18 mouse cellular contexts compared by ENCODE assay signal in genomic region chr10:67778341-67778740, GRCm38 (mm10).
DNase-seq lines count a peak whose midpoint lies in the region; ATAC-seq and TF ChIP-seq lines count a peak whose summit lies in the region.
"Had no signal": no experiment of that assay in that cellular context is flagged by ENCODE, and none has a peak within 500 bp of the region (broad histone marks: within the 10 kb centered on the region; RNA-seq: fewer than 3 reads in every experiment).

No protein-coding gene starts in this region.

- H3K4me2 ChIP-seq in heart, embryonic 11.5 days: no peak overlapping the region
- no peak overlapping the region for H3K4me2 ChIP-seq in lung, embryonic 14.5 days
- 0 out of 2 replicates have a peak overlapping the region, but pooled peaks have one; percentile 8 for H3K4me2 ChIP-seq in kidney, embryonic 15.5 days
- H3K4me2 ChIP-seq: forebrain, embryonic 12.5 days; hindbrain, embryonic 13.5 days; limb, embryonic 13.5 days; liver, embryonic 13.5 days; midbrain, embryonic 15.5 days; stomach, embryonic 15.5 days had no signal

- intact Hi-C loops in heart, adult 2 months (cut with DNase I): no loop called here
- intact Hi-C loops in left cerebral cortex, postnatal 36 days (cut with DNase I): no loop called here

- TF ChIP-seq POLR2A in heart, adult 2 months (IDR thresholded peaks at IDR 0.05; ENCODE audit: insufficient read depth, low read depth, low read length): no peak

- no peaks in the 10 kb centered on the region for H3K4me1 ChIP-seq in heart, adult 2 months (ENCODE audit: control insufficient read depth, insufficient read depth, low read length)
- H3K4me1 ChIP-seq in heart, embryonic 11.5 days (ENCODE audit: control insufficient read depth, insufficient read depth, low read length): no peaks in the 10 kb centered on the region
- H3K4me1 ChIP-seq in lung, embryonic 14.5 days (ENCODE audit: insufficient read depth): no peaks in the 10 kb centered on the region
- H3K4me1 ChIP-seq in kidney, embryonic 15.5 days: no peaks in the 10 kb centered on the region
- H3K4me1 ChIP-seq: forebrain, embryonic 12.5 days; hindbrain, embryonic 13.5 days; limb, embryonic 13.5 days; liver, embryonic 13.5 days; midbrain, embryonic 15.5 days; stomach, embryonic 15.5 days had no signal

- no peaks in the 10 kb centered on the region for H3K9me3 ChIP-seq in heart, embryonic 11.5 days (replicated peaks; ENCODE audit: control insufficient read depth, low read length)
- no peaks in the 10 kb centered on the region for H3K9me3 ChIP-seq in lung, embryonic 14.5 days (ENCODE audit: low read depth, low read length)
- no peaks in the 10 kb centered on the region for H3K9me3 ChIP-seq in kidney, embryonic 15.5 days (replicated peaks)
- H3K9me3 ChIP-seq: forebrain, embryonic 12.5 days; hindbrain, embryonic 13.5 days; limb, embryonic 13.5 days; liver, embryonic 13.5 days; midbrain, embryonic 15.5 days; stomach, embryonic 15.5 days had no signal

- no peak overlapping the region for H3K9ac ChIP-seq in heart, adult 2 months (ENCODE audit: low read depth, low read length)
- no peak overlapping the region for H3K9ac ChIP-seq in heart, embryonic 11.5 days (ENCODE audit: low read depth, low read length)
- H3K9ac ChIP-seq in lung, embryonic 14.5 days: no peak overlapping the region
- no peak overlapping the region for H3K9ac ChIP-seq in kidney, embryonic 15.5 days
- H3K9ac ChIP-seq: forebrain, embryonic 12.5 days; hindbrain, embryonic 13.5 days; limb, embryonic 13.5 days; liver, embryonic 13.5 days; midbrain, embryonic 15.5 days; stomach, embryonic 15.5 days had no signal

- no peak overlapping the region for H3K4me3 ChIP-seq in heart, adult 2 months
- no peak overlapping the region for H3K4me3 ChIP-seq in heart, embryonic 11.5 days (ENCODE audit: low read depth, low read length)
- H3K4me3 ChIP-seq in lung, embryonic 14.5 days (ENCODE audit: low read depth, low read length): no peak overlapping the region
- H3K4me3 ChIP-seq in kidney, embryonic 15.5 days (replicated peaks): no peak overlapping the region
- H3K4me3 ChIP-seq: forebrain, embryonic 12.5 days; hindbrain, embryonic 13.5 days; limb, embryonic 13.5 days; liver, embryonic 13.5 days; midbrain, embryonic 15.5 days; stomach, embryonic 15.5 days had no signal

- no peak for ATAC-seq in heart, embryonic 11.5 days (replicated peaks; ENCODE audit: insufficient number of reproducible peaks, low FRiP score, low TSS enrichment)
- no peak for ATAC-seq in lung, embryonic 14.5 days (ENCODE audit: insufficient read depth)
- ATAC-seq in kidney, embryonic 15.5 days (replicated peaks; ENCODE audit: low FRiP score): no peak
- ATAC-seq: midbrain, embryonic 15.5 days had no signal

- H3K36me3 ChIP-seq in heart, adult 2 months (ENCODE audit: control insufficient read depth, insufficient read depth, low read length): no peaks in the 10 kb centered on the region
- no peaks in the 10 kb centered on the region for H3K36me3 ChIP-seq in heart, embryonic 11.5 days (ENCODE audit: control insufficient read depth, insufficient read depth, low read length)
- H3K36me3 ChIP-seq in lung, embryonic 14.5 days (ENCODE audit: insufficient read depth): no peaks in the 10 kb centered on the region
- H3K36me3 ChIP-seq in kidney, embryonic 15.5 days: no peaks in the 10 kb centered on the region
- H3K36me3 ChIP-seq: forebrain, embryonic 12.5 days; hindbrain, embryonic 13.5 days; limb, embryonic 13.5 days; liver, embryonic 13.5 days; midbrain, embryonic 15.5 days; stomach, embryonic 15.5 days had no signal

- H3K27ac ChIP-seq in heart, adult 2 months: peak overlapping the region; percentile 15; the same call in 1 of the 2 replicates
- H3K27ac ChIP-seq in heart, embryonic 11.5 days (ENCODE audit: low read depth, low read length): no peak overlapping the region
- 0 out of 2 replicates have a peak overlapping the region, but pooled peaks have one; percentile 1 for H3K27ac ChIP-seq in lung, embryonic 14.5 days (ENCODE audit: low read depth)
- H3K27ac ChIP-seq in kidney, embryonic 15.5 days: peak overlapping the region; percentile 59; the same call in 1 of the 2 replicates
- H3K27ac ChIP-seq: forebrain, embryonic 12.5 days; hindbrain, embryonic 13.5 days; limb, embryonic 13.5 days; liver, embryonic 13.5 days; midbrain, embryonic 15.5 days; stomach, embryonic 15.5 days had no signal

- DNase-seq in heart, adult 2 months: peak; percentile 20 to 31
- DNase-seq in lung, embryonic 14.5 days: peak; percentile 69
- DNase-seq in lung, postnatal 4 days: no peak
- DNase-seq in cerebellum, postnatal 10 days: no peak
- DNase-seq in left cerebral cortex, postnatal 36 days (ENCODE audit: low spot score in 2 of 2): no peak
- DNase-seq: B cell, adult 2 months; cerebellum, adult 8-10 months; gastrocnemius, postnatal 10 days; liver, embryonic 13.5 days; lung, postnatal 14 days; thymus, adult 2 months had no signal

- TF ChIP-seq CTCF in heart, adult 2 months (IDR thresholded peaks at IDR 0.05): no peak
- TF ChIP-seq CTCF in lung, embryonic 14.5 days (IDR thresholded peaks at IDR 0.05; ENCODE audit: low read depth): no peak

- H3K27me3 ChIP-seq in heart, adult 2 months (ENCODE audit: control insufficient read depth, insufficient read depth, low read length): no peaks in the 10 kb centered on the region
- H3K27me3 ChIP-seq in heart, embryonic 11.5 days (ENCODE audit: control insufficient read depth, insufficient read depth, low read length): no peaks in the 10 kb centered on the region
- H3K27me3 ChIP-seq in lung, embryonic 14.5 days (ENCODE audit: insufficient read depth, low read length): no peaks in the 10 kb centered on the region
- no peaks in the 10 kb centered on the region for H3K27me3 ChIP-seq in kidney, embryonic 15.5 days
- H3K27me3 ChIP-seq: forebrain, embryonic 12.5 days; hindbrain, embryonic 13.5 days; limb, embryonic 13.5 days; liver, embryonic 13.5 days; midbrain, embryonic 15.5 days; stomach, embryonic 15.5 days had no signal

- 35% methylated on average over 10 of the region's 10 CpGs for WGBS in heart, adult 2 months
- 69% methylated on average over 10 of the region's 10 CpGs for WGBS in heart, embryonic 11.5 days (ENCODE audit: insufficient replicate concordance)
- WGBS in lung, embryonic 14.5 days: 61% methylated on average over 10 of the region's 10 CpGs
- WGBS in kidney, embryonic 15.5 days: 73% methylated on average over 10 of the region's 10 CpGs

- H3K79me2 ChIP-seq in heart, adult 2 months (replicated peaks; ENCODE audit: control insufficient read depth, insufficient read depth, low read length): no peaks in the 10 kb centered on the region

- no peak for TF ChIP-seq EP300 in heart, adult 2 months (IDR thresholded peaks at IDR 0.05; ENCODE audit: insufficient read depth, low read depth, low read length)

Comparison
In these comparisons a context has a peak if more than half of its experiments do, and no peak if none do; other contexts are left out.
1. DNase-seq: peak in heart, adult 2 months (2 of 2) and lung, embryonic 14.5 days (single experiment); none in lung, postnatal 4 days (0 of 2), cerebellum, postnatal 10 days (0 of 2) and left cerebral cortex, postnatal 36 days (0 of 2).